Mouse (Mus musculus): ENCODE measurements at regions not wholly inside any gene's neighbourhood (a gene's known extent, or its start where the extent isn't known, plus 50 kb on each side); places are given as distances from the start of the nearest gene placed in this dataset.

- no peak for DNase-seq (ENCODE audit: extremely low spot score in 1 of 2, low spot score in 1 of 2)
These were observed 301.7 kb downstream of the Med10 start for GRCm38 (mm10) chr13:70103903-70104302.

GRCm38 (mm10) chr13:70115576-70115975, 313.4 kb downstream of the Med10 start:
- DNase-seq (ENCODE audit: extremely low spot score in 1 of 2, low spot score in 1 of 2) = no peak

- DNase-seq (ENCODE audit: extremely low spot score in 1 of 2, low spot score in 1 of 2) = no peak
These were observed 322.8 kb downstream of the Med10 start for GRCm38 (mm10) chr13:70124860-70125545.

DNA sequence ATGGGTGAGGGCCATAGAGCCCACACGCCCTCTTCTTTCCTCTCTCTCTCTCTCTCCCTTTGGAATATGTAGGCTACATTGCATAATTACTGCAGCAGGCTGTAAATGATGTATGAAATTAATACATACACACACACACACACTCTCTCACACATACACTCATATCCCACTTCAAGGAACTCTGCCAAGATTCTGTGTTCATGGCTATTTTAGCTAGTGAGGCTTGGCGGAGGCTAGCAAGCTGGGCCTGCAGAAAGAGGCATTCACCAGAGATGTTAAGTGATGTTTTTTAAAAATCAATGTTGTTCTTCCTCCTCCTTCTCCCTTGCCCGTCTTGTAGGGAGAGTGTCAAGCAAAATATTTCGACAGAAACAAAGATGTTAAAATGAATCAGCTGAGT, 325.1 kb downstream of the Med10 start:
- DNase-seq (ENCODE audit: extremely low spot score in 1 of 2, low spot score in 1 of 2) = no peak

GRCm38 (mm10) chr13:70134544-70134943, 332.3 kb downstream of the Med10 start:
- no peak for DNase-seq (ENCODE audit: extremely low spot score in 1 of 2, low spot score in 1 of 2)

- no peak for DNase-seq (ENCODE audit: extremely low spot score in 1 of 2, low spot score in 1 of 2)
These were observed 334.0 kb downstream of the Med10 start for GRCm38 (mm10) chr13:70136209-70136608.

GRCm38 (mm10) chr13:70144461-70144860, 342.3 kb downstream of the Med10 start:
- no peak for DNase-seq (ENCODE audit: extremely low spot score in 1 of 2, low spot score in 1 of 2)

- no peak for DNase-seq (ENCODE audit: extremely low spot score in 1 of 2, low spot score in 1 of 2)
These were observed 343.3 kb downstream of the Med10 start for GRCm38 (mm10) chr13:70145466-70145865.

- DNase-seq (ENCODE audit: extremely low spot score in 1 of 2, low spot score in 1 of 2) = no peak
These were observed 347.1 kb downstream of the Med10 start for GRCm38 (mm10) chr13:70149041-70149898.

DNA sequence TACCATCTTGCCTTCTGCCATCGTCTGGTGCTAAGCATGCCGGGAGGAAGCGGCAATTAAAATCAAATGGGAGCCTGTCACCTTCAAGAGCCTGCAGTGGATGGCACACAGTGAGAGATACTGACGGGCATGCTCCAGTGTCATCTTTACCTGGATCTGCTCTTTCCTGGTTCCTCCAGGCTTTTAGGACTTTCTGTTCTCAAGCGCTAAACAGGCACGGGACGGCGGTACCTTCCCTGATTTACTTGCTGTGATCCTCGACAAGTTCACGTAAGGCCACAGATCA, 347.6 kb downstream of the Med10 start:
- no peak for DNase-seq (ENCODE audit: extremely low spot score in 1 of 2, low spot score in 1 of 2)

DNA sequence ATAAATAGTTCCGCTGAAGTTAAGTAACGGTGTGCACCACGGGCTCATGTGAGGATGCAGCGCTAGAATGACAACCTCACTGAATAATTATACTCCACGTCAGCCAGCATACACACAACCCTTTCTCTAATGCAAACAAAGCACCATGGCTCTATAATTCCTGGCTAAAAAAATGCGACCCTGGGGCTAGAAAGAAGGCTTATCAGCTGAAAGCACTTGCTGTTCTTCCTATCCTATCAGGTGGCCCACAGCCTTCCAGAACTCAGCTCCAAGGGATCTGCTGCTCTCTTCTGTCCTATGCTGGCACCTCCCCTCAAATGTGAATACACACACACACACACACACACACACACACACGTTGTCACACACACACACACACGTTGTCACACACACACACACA, 350.9 kb downstream of the Med10 start:
- DNase-seq (ENCODE audit: extremely low spot score in 1 of 2, low spot score in 1 of 2) = no peak

GRCm38 (mm10) chr13:70155596-70155995, 353.4 kb downstream of the Med10 start:
- no peak for DNase-seq (ENCODE audit: extremely low spot score in 1 of 2, low spot score in 1 of 2)

- DNase-seq (ENCODE audit: extremely low spot score in 1 of 2, low spot score in 1 of 2) = no peak
These were observed 354.9 kb downstream of the Med10 start for GRCm38 (mm10) chr13:70156975-70157588.

DNA sequence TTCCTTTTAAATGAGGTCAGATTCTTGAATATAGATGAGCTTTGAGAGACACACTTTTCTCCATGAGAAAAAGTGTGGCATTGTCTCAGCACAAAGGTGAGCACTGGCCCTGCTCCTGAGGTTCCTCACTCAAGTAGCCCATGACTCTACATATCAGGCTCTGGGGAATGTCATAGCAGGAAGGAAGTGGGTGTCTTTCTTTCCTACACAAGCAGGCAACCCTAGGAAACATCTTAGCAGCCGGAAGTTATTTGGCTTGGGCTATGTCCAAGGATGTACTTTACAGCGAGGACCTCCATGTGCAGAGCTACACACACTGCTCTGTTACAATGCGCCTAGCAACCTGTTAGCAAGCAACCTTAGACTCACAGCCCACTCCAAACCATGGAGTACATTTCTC, 356.9 kb downstream of the Med10 start:
- DNase-seq (ENCODE audit: extremely low spot score in 1 of 2, low spot score in 1 of 2) = no peak

- DNase-seq (ENCODE audit: extremely low spot score in 1 of 2, low spot score in 1 of 2) = peak; percentile 15 to 23
These were observed 357.4 kb downstream of the Med10 start for GRCm38 (mm10) chr13:70159604-70160003.

GRCm38 (mm10) chr13:70162115-70162514, 359.9 kb downstream of the Med10 start:
- DNase-seq (ENCODE audit: extremely low spot score in 1 of 2, low spot score in 1 of 2) = no peak

- no peak for DNase-seq (ENCODE audit: extremely low spot score in 1 of 2, low spot score in 1 of 2)
These were observed 363.5 kb downstream of the Med10 start for GRCm38 (mm10) chr13:70165511-70166225.

GRCm38 (mm10) chr13:70167747-70168146, 365.6 kb downstream of the Med10 start:
- DNase-seq (ENCODE audit: extremely low spot score in 1 of 2, low spot score in 1 of 2) = no peak

- DNase-seq (ENCODE audit: extremely low spot score in 1 of 2, low spot score in 1 of 2) = no peak
These were observed 366.7 kb downstream of the Med10 start for GRCm38 (mm10) chr13:70168906-70169305.

GRCm38 (mm10) chr13:70177066-70177465, 374.9 kb downstream of the Med10 start:
- DNase-seq (ENCODE audit: extremely low spot score in 1 of 2, low spot score in 1 of 2) = no peak

DNA sequence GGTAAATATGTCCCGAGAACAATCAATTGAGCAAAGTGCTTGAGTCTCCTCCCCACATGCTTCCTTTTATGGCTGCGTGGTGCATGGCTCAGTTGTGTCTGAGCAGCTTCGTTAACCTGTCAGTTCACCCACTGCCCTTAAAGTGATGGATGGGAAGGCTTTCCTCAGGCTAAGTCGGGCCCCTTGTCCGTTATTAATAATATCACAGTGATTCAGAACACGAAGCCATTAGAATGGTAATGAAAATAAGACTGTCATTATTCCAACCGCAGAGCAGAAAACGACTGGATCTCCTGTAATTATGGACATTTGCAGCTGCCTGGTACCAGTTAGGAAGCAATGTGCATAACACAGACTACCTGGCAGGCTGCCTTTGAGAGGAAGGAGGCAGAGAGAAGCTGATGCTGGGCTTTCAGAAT, 375.9 kb downstream of the Med10 start:
- no peak for DNase-seq (ENCODE audit: extremely low spot score in 1 of 2, low spot score in 1 of 2)

All from layer of hippocampus, postnatal 25 days (tissue).